Mouse (Mus musculus) limb, embryonic 14.5 days (tissue): Measurements from ENCODE around the gene Aldh1a1. TPM values are rescaled to one million over a fixed set of nuclear protein-coding genes. Genes with fewer than 3 reads are reported as not detected.

ENCODE experiments used
- ATAC-seq: fragments of 200-750 bp; cut with Nextera tagmentation; 2 replicates; pipeline ENCODE4 v1.8.0; 2017; ENCODE audit warnings: low read depth, moderate number of reproducible peaks, moderate TSS enrichment; ENCODE audit not compliant: low FRiP score
- DNase-seq: peaks from one replicate; pipeline ENCODE4 v3.0.0-alpha.2; 2015; ENCODE audit warnings: low spot score
- H3K27ac ChIP-seq: fragments of 300-500 bp; sonication (generic); replicated peaks from 2 replicates; pipeline ENCODE4 v1.5.1; 2014; ENCODE audit warnings: low read depth, mild to moderate bottlenecking, low read length, moderate library complexity, mixed read lengths
- H3K27me3 ChIP-seq: fragments of 300-500 bp; sonication (generic); 2 replicates; pipeline ENCODE4 v1.6.1; 2014; ENCODE audit warnings: low read length, mixed read lengths; ENCODE audit not compliant: control insufficient read depth, insufficient read depth
- H3K36me3 ChIP-seq: fragments of 300-500 bp; sonication (generic); 2 replicates; pipeline ENCODE4 v1.6.1; 2014; ENCODE audit warnings: mild to moderate bottlenecking, low read length, moderate library complexity, mixed read lengths; ENCODE audit not compliant: control insufficient read depth, insufficient read depth
- H3K4me1 ChIP-seq: fragments of 300-500 bp; sonication (generic); 2 replicates; pipeline ENCODE4 v1.6.1; 2014; ENCODE audit warnings: antibody characterized with exemption, low read length, mixed read lengths; ENCODE audit not compliant: control insufficient read depth, insufficient read depth
- H3K4me2 ChIP-seq: fragments of 300-500 bp; sonication (generic); replicated peaks from 2 replicates; pipeline ENCODE4 v1.6.1; 2014; ENCODE audit warnings: low read depth, mild to moderate bottlenecking, low read length, moderate library complexity; ENCODE audit not compliant: severe bottlenecking
- H3K4me3 ChIP-seq: fragments of 300-500 bp; sonication (generic); replicated peaks from 2 replicates; pipeline ENCODE4 v1.5.1; 2014; ENCODE audit warnings: low read length
- H3K9ac ChIP-seq: fragments of 300-500 bp; sonication (generic); 2 replicates; pipeline ENCODE4 v1.6.1; 2014; ENCODE audit warnings: mild to moderate bottlenecking, low read depth, low read length, moderate library complexity; ENCODE audit not compliant: severe bottlenecking
- H3K9me3 ChIP-seq: fragments of 300-500 bp; sonication (generic); 2 replicates; pipeline ENCODE4 v1.6.1; 2016; ENCODE audit warnings: low read length; ENCODE audit not compliant: control insufficient read depth
- POLR2A ChIP-seq: fragments of 200-500 bp; IDR thresholded peaks from 2 replicates; pipeline ENCODE4 v1.8.0; 2012; ENCODE audit warnings: inconsistent platforms, mild to moderate bottlenecking, moderate library complexity, borderline replicate concordance; ENCODE audit not compliant: insufficient read depth, insufficient read length; ENCODE audit errors: extremely low read depth
- WGBS: fragments of 180-500 bp; shearing (Covaris S2); extraction: QIAGEN DNeasy Blood & Tissue Kit; methylation state at CpG from one replicate; pipeline ENCODE4 v1.1.7; 2014; 5-methylcytosine and 5-hydroxymethylcytosine counted together
- polyA plus RNA-seq, 2 experiments: library from polyadenylated mRNA; depleted of rRNA in 1 of 2; stranded (reverse) in 1 of 2; unstranded in 1 of 2; fragments of >200 nt; fragmentation: Nextera tagmentation in 1 of 2; extraction: Ambion mirVana in 1 of 2; gene quantifications; 2 replicates each; pipeline versions ENCODE4 v1.2.1 to v1.2.3; 2012 to 2014

The Aldh1a1 gene
- polyA plus RNA-seq (2012; rRNA removed) = 0.77 and 0.96 TPM in 2 replicates
- polyA plus RNA-seq (2014; fragmentation: Nextera tagmentation; extraction: Ambion mirVana) = 0.97 and 2.3 TPM in 2 replicates

DNA sequence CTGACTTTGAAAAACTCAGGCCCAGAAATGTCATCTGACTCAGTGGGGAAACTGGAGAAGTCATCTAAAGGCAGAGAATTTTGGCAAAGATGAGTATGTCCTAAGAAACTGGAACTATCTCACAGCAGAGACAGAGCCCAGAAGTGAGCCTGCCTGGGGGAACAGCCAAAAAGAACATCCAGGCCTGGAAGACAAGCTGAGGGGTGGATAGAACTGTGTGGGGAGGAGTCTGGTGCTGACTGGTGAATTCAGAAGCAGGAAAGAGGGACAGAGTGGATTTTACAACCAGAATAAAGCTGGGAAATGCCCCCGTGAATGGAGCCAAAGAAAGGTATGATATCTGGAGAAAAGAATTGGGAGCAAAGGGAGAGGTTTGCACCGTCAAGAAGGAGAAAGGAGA is at the start of gene Aldh1a1:
TSS of gene Aldh1a1 (plus strand) at position 225 of the 400 bp plus-strand sequence.
- Histone ChIP-seq H3K9ac (no peak within 1 kb of the TSS), H3K4me1 (no peaks in the 10 kb centered on the region), H3K4me3 (no peak within 1 kb of the TSS), H3K4me2 (no peak within 1 kb of the TSS), H3K9me3 (no peaks in the 10 kb centered on the region), H3K27me3 (no peaks in the 10 kb centered on the region), H3K27ac (no peak within 1 kb of the TSS), H3K36me3 (no peaks in the 10 kb centered on the region)
- DNase-seq (no peak), ATAC-seq (no peak)
- no peak for TF ChIP-seq POLR2A
- WGBS = 74% methylated on average over 2 of the region's 2 CpGs

DNA sequence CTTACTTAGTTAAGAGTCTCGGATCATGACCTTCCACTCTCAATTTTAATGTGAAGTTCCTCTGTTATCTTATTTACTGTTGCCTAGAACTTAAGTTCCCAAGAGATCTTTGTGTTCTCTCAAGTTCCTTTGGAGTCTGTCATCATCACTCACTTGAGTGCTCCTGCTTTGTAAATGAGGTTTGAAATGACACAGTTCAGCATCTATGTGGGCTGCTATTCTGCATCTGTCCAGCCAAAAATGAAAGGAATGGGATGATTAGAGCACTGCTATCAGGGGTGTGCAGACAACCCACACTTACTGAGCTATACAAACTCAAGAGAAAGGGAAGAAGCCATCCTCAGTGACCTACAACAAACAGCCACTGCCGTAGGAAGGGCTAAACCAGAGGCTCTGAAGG is 44.7 kb upstream of the Aldh1a1 start:
- H3K27me3 ChIP-seq = no peaks in the 10 kb centered on the region
- H3K4me2 ChIP-seq = no peak overlapping the region
- DNase-seq (no peak), ATAC-seq (no peak)
- no peaks in the 10 kb centered on the region for H3K36me3 ChIP-seq
- 78% methylated on average over 2 of the region's 2 CpGs for WGBS
- no peak overlapping the region for H3K4me3 ChIP-seq
- no peaks in the 10 kb centered on the region for H3K4me1 ChIP-seq
- no peak overlapping the region for H3K27ac ChIP-seq
- no peak overlapping the region for H3K9ac ChIP-seq
- TF ChIP-seq POLR2A = no peak
- no peaks in the 10 kb centered on the region for H3K9me3 ChIP-seq

GRCm38 (mm10) chr19:20449546-20449945 is 43.0 kb upstream of the Aldh1a1 start:
- Histone ChIP-seq H3K4me3 (no peak overlapping the region), H3K4me2 (no peak overlapping the region), H3K27ac (no peak overlapping the region), H3K4me1 (no peaks in the 10 kb centered on the region), H3K27me3 (no peaks in the 10 kb centered on the region), H3K9me3 (no peaks in the 10 kb centered on the region), H3K36me3 (no peaks in the 10 kb centered on the region), H3K9ac (no peak overlapping the region)
- no peak for TF ChIP-seq POLR2A
- DNase-seq (peak; percentile 46), ATAC-seq (no peak)

DNA sequence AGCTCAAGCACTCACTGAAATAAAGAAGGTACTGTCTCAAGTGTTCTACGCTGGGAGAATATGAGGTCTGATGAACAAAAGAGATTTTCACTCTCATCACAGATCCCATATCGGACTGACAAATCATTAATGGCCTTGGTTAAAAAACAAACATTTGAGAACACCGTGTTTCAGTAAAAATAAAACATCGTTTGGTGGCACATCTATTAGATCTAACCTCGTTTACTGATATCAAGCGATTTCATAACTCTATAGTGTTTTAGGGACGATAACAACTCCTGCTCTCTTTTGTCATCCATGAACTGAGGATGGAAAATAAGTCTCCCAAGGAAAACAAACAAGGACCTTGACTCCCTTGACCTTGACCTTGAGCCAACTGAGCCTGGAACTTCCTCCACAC is 41.5 kb upstream of the Aldh1a1 start:
- no peaks in the 10 kb centered on the region for H3K27me3 ChIP-seq

DNA sequence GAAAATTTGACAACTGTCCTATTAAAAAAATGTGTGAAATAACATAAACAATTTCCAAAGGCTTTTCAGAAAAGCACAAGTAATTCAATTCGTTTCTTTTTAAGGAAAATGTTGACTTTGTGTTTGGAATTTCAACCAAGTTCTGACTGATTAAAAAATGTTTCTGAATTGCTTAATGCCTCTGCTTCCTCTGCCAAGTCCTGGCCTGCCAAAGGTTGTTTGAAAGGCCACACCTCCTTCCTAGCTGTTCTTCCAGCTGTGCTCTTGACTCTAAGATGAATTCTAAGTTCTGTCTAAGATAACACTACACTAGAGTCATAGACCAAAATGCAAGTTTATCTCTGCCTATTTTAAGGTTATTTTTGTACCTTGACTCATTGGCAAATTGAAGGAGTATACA is 8.0 kb upstream of the Aldh1a1 start:
- Histone ChIP-seq H3K27ac (no peak overlapping the region), H3K4me2 (no peak overlapping the region), H3K9me3 (no peaks in the 10 kb centered on the region), H3K27me3 (no peaks in the 10 kb centered on the region), H3K4me3 (no peak overlapping the region), H3K4me1 (no peaks in the 10 kb centered on the region), H3K9ac (no peak overlapping the region), H3K36me3 (no peaks in the 10 kb centered on the region)
- WGBS = 62% methylated on average over 1 of the region's 1 CpGs
- no peak for TF ChIP-seq POLR2A
- no peak for ATAC-seq
- DNase-seq = no peak

More for the DNA sequence above, 41.5 kb upstream of the Aldh1a1 start:
- WGBS = 87% methylated on average over 7 of the region's 7 CpGs
- H3K36me3 ChIP-seq = no peaks in the 10 kb centered on the region
- H3K4me1 ChIP-seq = no peaks in the 10 kb centered on the region
- H3K9me3 ChIP-seq = no peaks in the 10 kb centered on the region
- TF ChIP-seq POLR2A = no peak
- no peak overlapping the region for H3K4me3 ChIP-seq
- H3K4me2 ChIP-seq = no peak overlapping the region
- no peak overlapping the region for H3K9ac ChIP-seq
- no peak for ATAC-seq
- H3K27ac ChIP-seq = no peak overlapping the region
- DNase-seq = no peak

GRCm38 (mm10) chr19:20491950-20492349 is 565 bp upstream of the Aldh1a1 start:
- no peak for TF ChIP-seq POLR2A
- DNase-seq = no peak
- H3K27ac ChIP-seq = no peak overlapping the region
- no peaks in the 10 kb centered on the region for H3K9me3 ChIP-seq
- no peak overlapping the region for H3K9ac ChIP-seq
- H3K36me3 ChIP-seq = no peaks in the 10 kb centered on the region
- no peak overlapping the region for H3K4me3 ChIP-seq
- H3K4me1 ChIP-seq = no peaks in the 10 kb centered on the region
- H3K27me3 ChIP-seq = no peaks in the 10 kb centered on the region
- 64% methylated on average over 4 of the region's 4 CpGs for WGBS
- ATAC-seq = no peak
- no peak overlapping the region for H3K4me2 ChIP-seq
